8 mouse cellular contexts compared by ENCODE assay signal in genomic region chr14:31128826-31129219, GRCm38 (mm10). TPM values are rescaled to one million over a fixed set of nuclear protein-coding genes. Genes with fewer than 3 reads are reported as not detected.
A peak's percentile ranks its signal among the peaks of the same experiment; 100 is the strongest.
DNase-seq lines count a peak whose midpoint lies in the region; ATAC-seq and TF ChIP-seq lines count a peak whose summit lies in the region.

TSS of gene Smim4 (minus strand) at chr14:31128956.

- no peaks in the 10 kb centered on the region for H3K27me3 ChIP-seq in Patski
- H3K27me3 ChIP-seq in hindbrain, embryonic 13.5 days = no peaks in the 10 kb centered on the region

- H3K4me3 ChIP-seq in hindbrain, embryonic 13.5 days = peak within 1 kb of the TSS; percentile 76

- peak within 1 kb of the TSS; percentile 93 for H3K4me2 ChIP-seq in hindbrain, embryonic 13.5 days

- TF ChIP-seq CTCF in Patski (IDR thresholded peaks at IDR 0.05) = no peak

- no peaks in the 10 kb centered on the region; the same call in 1 of the 2 replicates for H3K36me3 ChIP-seq in hindbrain, embryonic 13.5 days

- peak; percentile 71 for ATAC-seq in Patski
- peak; percentile 96 for ATAC-seq in hindbrain, embryonic 13.5 days (ENCODE audit: low FRiP score)

- no peaks in the 10 kb centered on the region for H3K9me3 ChIP-seq in hindbrain, embryonic 13.5 days

- H3K9ac ChIP-seq in hindbrain, embryonic 13.5 days = peak within 1 kb of the TSS; percentile 81

- POLR2A ChIA-PET in Patski (lab: Charles Lee) = interaction anchor here (0.9 to 1.3 kb wide), 4 partner anchors 9 to 126 kb away, joined by 3 to 5 read pairs (median 4); no protein-coding TSS in a partner anchor

- CTCF ChIA-PET in Patski (lab: Charles Lee) = interaction anchor here (0.9 to 2.2 kb wide), 5 partner anchors 17 to 126 kb away, joined by 3 to 7 read pairs (median 3); no protein-coding TSS in a partner anchor

- peak; percentile 86 for DNase-seq in Patski (ENCODE audit: low read depth, low spot score)
- DNase-seq in cerebellum, postnatal 14 days = peak; percentile 97 to 98
- peak; percentile 96 to 97 for DNase-seq in frontal cortex, postnatal 14 days (ENCODE audit: low spot score in 2 of 2)
- peak; percentile 79 to 84 for DNase-seq in layer of hippocampus, postnatal 25 days (ENCODE audit: extremely low spot score in 1 of 2, low spot score in 1 of 2)
- DNase-seq in lung, postnatal 25 days (ENCODE audit: low spot score) = peak; percentile 99
- peak; percentile 100 for DNase-seq in retina, embryonic 14.5 days (ENCODE audit: low spot score)
- DNase-seq in thymus, postnatal 4 days = peak; percentile 99

- WGBS in hindbrain, embryonic 13.5 days = 0% methylated on average over 32 of the region's 33 CpGs

- peaks cover 61% of the 10 kb centered on the region for H3K4me1 ChIP-seq in hindbrain, embryonic 13.5 days (replicated peaks)

- peak within 1 kb of the TSS; percentile 90 for H3K27ac ChIP-seq in hindbrain, embryonic 13.5 days

- in situ Hi-C loops in Patski (cut with MboI; ENCODE audit: low pct_unique_long_range_greater_than_20kb) = no loop called here

RNA-seq across cellular contexts. Expression of gene Smim4, which starts in this region (rescaled TPM):
- 75.7 TPM for polyA plus RNA-seq in Patski (2021)
- 83.1 and 83.2 TPM in 2 replicates for polyA plus RNA-seq in hindbrain, embryonic 13.5 days (2015; fragmentation: Nextera tagmentation; extraction: Ambion mirVana)
- 10 to 100 TPM; 28.6 to 29.6 TPM for total RNA-seq in layer of hippocampus, postnatal 25 days (2021)

Comparison
In these comparisons a context has a peak if more than half of its experiments do, and no peak if none do; other contexts are left out.
1. Peak in every context shown above with its lines: DNase-seq, ATAC-seq, H3K4me3 ChIP-seq and H3K27ac ChIP-seq.